17 mouse cellular contexts compared by ENCODE assay signal in the genomic region with DNA sequence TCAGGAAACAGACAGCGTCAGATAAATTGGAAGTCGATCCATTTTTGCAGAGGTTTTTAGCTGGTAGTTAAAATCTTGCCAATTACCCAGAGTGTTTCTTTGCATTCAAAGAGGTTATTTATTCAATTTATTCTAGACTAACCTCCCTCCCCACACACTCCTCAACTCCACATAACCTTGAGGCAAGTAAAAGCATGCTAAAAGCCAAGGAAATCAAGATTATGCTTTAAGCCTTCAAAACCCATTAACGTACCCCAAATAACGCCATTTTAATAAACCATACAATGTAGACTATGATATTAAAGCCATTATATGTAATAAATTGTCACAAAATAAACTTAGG.
A peak's percentile ranks its signal among the peaks of the same experiment; 100 is the strongest.
DNase-seq lines count a peak whose midpoint lies in the region; ATAC-seq lines count a peak whose summit lies in the region.
"Had no signal": no experiment of that assay in that cellular context is flagged by ENCODE, and none has a peak within 500 bp of the region (broad histone marks: within the 10 kb centered on the region; RNA-seq: fewer than 3 reads in every experiment).

No protein-coding gene starts in this region.

- H3K27me3 ChIP-seq in neural tube, embryonic 12.5 days (replicated peaks), result no peaks in the 10 kb centered on the region
- H3K27me3 ChIP-seq in hindbrain, embryonic 12.5 days, result no peaks in the 10 kb centered on the region
- H3K27me3 ChIP-seq in midbrain, embryonic 15.5 days (replicated peaks), result no peaks in the 10 kb centered on the region
- H3K27me3 ChIP-seq: embryonic facial prominence, embryonic 12.5 days; liver, embryonic 15.5 days had no signal

- WGBS in neural tube, embryonic 12.5 days, result 76% methylated on average over 4 of the region's 4 CpGs
- 81% methylated on average over 4 of the region's 4 CpGs for WGBS in hindbrain, embryonic 12.5 days
- 50% methylated on average over 4 of the region's 4 CpGs for WGBS in midbrain, embryonic 15.5 days

- H3K4me1 ChIP-seq in neural tube, embryonic 12.5 days, result 0 out of 2 replicates have a peak, but pooled peaks cover 4% of the 10 kb centered on the region
- peaks cover 5% of the 10 kb centered on the region; the same call in 1 of the 2 replicates for H3K4me1 ChIP-seq in hindbrain, embryonic 12.5 days
- peaks cover 7% of the 10 kb centered on the region for H3K4me1 ChIP-seq in midbrain, embryonic 15.5 days
- H3K4me1 ChIP-seq: embryonic facial prominence, embryonic 12.5 days; heart, embryonic 10.5 days; liver, embryonic 15.5 days had no signal

- H3K4me2 ChIP-seq in neural tube, embryonic 12.5 days (replicated peaks), result no peak overlapping the region
- no peak overlapping the region; the same call in 1 of the 2 replicates for H3K4me2 ChIP-seq in hindbrain, embryonic 12.5 days (replicated peaks)
- H3K4me2 ChIP-seq in midbrain, embryonic 15.5 days, result no peak overlapping the region
- H3K4me2 ChIP-seq: embryonic facial prominence, embryonic 12.5 days; liver, embryonic 15.5 days had no signal

- H3K36me3 ChIP-seq in neural tube, embryonic 12.5 days, result no peaks in the 10 kb centered on the region
- H3K36me3 ChIP-seq in hindbrain, embryonic 12.5 days, result no peaks in the 10 kb centered on the region
- H3K36me3 ChIP-seq in midbrain, embryonic 15.5 days (replicated peaks), result no peaks in the 10 kb centered on the region
- H3K36me3 ChIP-seq: embryonic facial prominence, embryonic 12.5 days; heart, embryonic 10.5 days; liver, embryonic 15.5 days had no signal

- H3K27ac ChIP-seq in neural tube, embryonic 12.5 days, result 0 out of 2 replicates have a peak overlapping the region, but pooled peaks have one; percentile 46
- peak overlapping the region; percentile 66 for H3K27ac ChIP-seq in hindbrain, embryonic 12.5 days
- H3K27ac ChIP-seq in midbrain, embryonic 15.5 days, result peak overlapping the region; percentile 46
- H3K27ac ChIP-seq: embryonic facial prominence, embryonic 12.5 days; heart, embryonic 10.5 days; liver, embryonic 15.5 days had no signal

- DNase-seq in neural tube, embryonic 10.5 days (ENCODE audit: extremely low spot score, low spot score), result no peak
- no peak for DNase-seq in right cerebral cortex, adult 2 months (ENCODE audit: low spot score in 2 of 2)
- no peak for DNase-seq in liver
- DNase-seq in left cerebral cortex, postnatal 14 days (ENCODE audit: low spot score in 2 of 2), result no peak
- DNase-seq: adrenal gland, adult 8-10 months; cerebellum, adult 9-10 months; gastrocnemius, postnatal 25 days; kidney, adult 11 months; right cerebral cortex, adult 18-20 months; thymus, postnatal 25 days had no signal

- intact Hi-C loops in left cerebral cortex, postnatal 14 days (cut with DNase I), result no loop called here

- H3K4me3 ChIP-seq in neural tube, embryonic 12.5 days, result no peak overlapping the region
- H3K4me3 ChIP-seq in hindbrain, embryonic 12.5 days, result no peak overlapping the region
- no peak overlapping the region for H3K4me3 ChIP-seq in midbrain, embryonic 15.5 days
- H3K4me3 ChIP-seq: embryonic facial prominence, embryonic 12.5 days; heart, embryonic 10.5 days; liver, embryonic 15.5 days; myocyte had no signal

- H3K9ac ChIP-seq in neural tube, embryonic 12.5 days, result no peak overlapping the region
- H3K9ac ChIP-seq in hindbrain, embryonic 12.5 days, result no peak overlapping the region
- H3K9ac ChIP-seq in midbrain, embryonic 15.5 days, result no peak overlapping the region
- H3K9ac ChIP-seq: embryonic facial prominence, embryonic 12.5 days; liver, embryonic 15.5 days had no signal

- H3K9me3 ChIP-seq in neural tube, embryonic 12.5 days, result no peaks in the 10 kb centered on the region
- H3K9me3 ChIP-seq in hindbrain, embryonic 12.5 days (replicated peaks), result no peaks in the 10 kb centered on the region
- no peaks in the 10 kb centered on the region for H3K9me3 ChIP-seq in midbrain, embryonic 15.5 days
- H3K9me3 ChIP-seq: embryonic facial prominence, embryonic 12.5 days; heart, embryonic 10.5 days; liver, embryonic 15.5 days had no signal

- ATAC-seq in neural tube, embryonic 12.5 days (ENCODE audit: low FRiP score, low read depth), result 0 out of 2 replicates have a peak, but pooled peaks have one; percentile 14
- peak; percentile 10; the same call in 1 of the 2 replicates for ATAC-seq in hindbrain, embryonic 12.5 days (ENCODE audit: low FRiP score)
- no peak for ATAC-seq in midbrain, embryonic 15.5 days (replicated peaks)
